Mouse (Mus musculus) C2C12 (cell line): ENCODE measurements around the gene Zfp385b.

Experiments
- CEBPB ChIP-seq: IDR thresholded peaks from one replicate; pipeline ENCODE4 v1.6.1; 2011; ENCODE audit warnings: low read depth, mild to moderate bottlenecking, control low read depth, moderate library complexity
- CTCF ChIP-seq: IDR thresholded peaks from one replicate; pipeline ENCODE4 v1.5.1; 2011; ENCODE audit not compliant: control insufficient read depth, insufficient read depth, insufficient read length
- FOSL1 ChIP-seq: IDR thresholded peaks from one replicate; pipeline ENCODE4 v1.8.0; 2011; ENCODE audit warnings: mild to moderate bottlenecking, low read length; ENCODE audit not compliant: poor library complexity, insufficient read depth, severe bottlenecking
- MAX ChIP-seq: IDR thresholded peaks from one replicate; pipeline ENCODE4 v1.6.1; 2011; ENCODE audit warnings: mild to moderate bottlenecking, control low read depth
- MYOD1 ChIP-seq: IDR thresholded peaks from one replicate; pipeline ENCODE4 v1.6.1; 2011; ENCODE audit warnings: low read depth; ENCODE audit not compliant: control insufficient read depth, insufficient read length
- MYOG ChIP-seq: IDR thresholded peaks from one replicate; pipeline ENCODE4 v1.6.1; 2011; ENCODE audit not compliant: control insufficient read depth, insufficient read length; ENCODE audit errors: extremely low read depth
- USF1 ChIP-seq: IDR thresholded peaks from one replicate; pipeline ENCODE4 v1.6.1; 2011; ENCODE audit warnings: low read depth, mild to moderate bottlenecking, control low read depth, moderate library complexity

DNA sequence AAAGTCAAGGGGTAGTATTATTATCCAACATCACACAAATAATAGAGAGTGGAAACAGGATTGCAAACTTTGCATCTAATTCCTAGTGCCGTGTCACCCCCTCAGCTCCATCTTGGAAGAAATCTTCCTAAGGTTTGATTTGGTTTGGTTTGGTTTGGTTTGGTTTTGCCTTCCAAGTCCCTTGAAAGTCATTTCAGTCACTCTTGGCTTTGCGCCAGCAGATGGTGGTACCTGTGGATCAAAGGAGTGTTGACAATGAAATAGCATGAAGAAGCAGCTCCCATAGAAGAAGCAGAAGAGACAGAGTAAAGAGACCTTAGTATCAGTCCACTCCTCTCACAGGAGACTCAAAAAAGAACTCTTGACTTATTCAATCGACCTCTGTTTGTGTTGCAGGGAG, 17.1 kb downstream of the Zfp385b start:
- no peak for TF ChIP-seq CTCF
- TF ChIP-seq USF1, result no peak
- no peak for TF ChIP-seq MYOD1
- TF ChIP-seq CEBPB, result no peak
- no peak for TF ChIP-seq MYOG
- TF ChIP-seq FOSL1, result no peak
- TF ChIP-seq MAX, result no peak
